24 mouse cellular contexts compared by ENCODE assay signal in the genomic region with DNA sequence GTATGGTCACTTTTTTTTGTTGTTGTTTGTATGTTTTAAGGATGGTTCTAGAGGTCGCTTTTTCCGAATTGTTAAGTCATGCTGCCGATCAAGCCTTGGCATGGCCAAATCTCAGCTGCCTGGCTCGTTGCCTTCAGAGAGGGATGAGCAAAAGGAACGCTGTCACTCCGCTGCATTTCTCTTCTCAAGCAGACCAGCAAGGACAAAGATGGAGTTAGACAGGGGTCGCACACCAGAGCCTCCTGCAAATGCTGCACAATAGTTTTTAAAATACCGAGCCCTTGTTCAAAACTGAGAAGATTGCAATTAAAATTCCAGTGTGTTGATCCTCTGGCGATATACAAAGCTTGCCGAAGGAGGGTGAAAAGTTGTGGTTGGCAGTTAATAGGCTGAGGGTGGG.
"Had no signal": no experiment of that assay in that cellular context is flagged by ENCODE, and none has a peak within 500 bp of the region (broad histone marks: within the 10 kb centered on the region; RNA-seq: fewer than 3 reads in every experiment).

No protein-coding gene starts in this region.

- H3K27ac ChIP-seq: gastrocnemius, adult 2 months; heart, embryonic 13.5 days; heart, embryonic 15.5 days; hindbrain, embryonic 13.5 days; hindbrain, embryonic 15.5 days; layer of hippocampus, adult 2 months; limb, embryonic 10.5 days; limb, embryonic 12.5 days; liver, embryonic 13.5 days; liver, embryonic 15.5 days had no signal

- DNase-seq: gastrocnemius, adult 2 months; gastrocnemius, postnatal 10 days; gastrocnemius, postnatal 25 days; heart, adult 18-20 months; heart, postnatal 14 days; heart, postnatal 36 days; kidney, adult 18-20 months; kidney, adult 8-10 months; kidney, postnatal 10 days; kidney, postnatal 25 days; kidney, postnatal 4 days; liver; liver, embryonic 13.5 days had no signal

- H3K9me3 ChIP-seq: heart, embryonic 13.5 days; heart, embryonic 15.5 days; hindbrain, embryonic 13.5 days; hindbrain, embryonic 15.5 days; limb, embryonic 10.5 days; limb, embryonic 12.5 days; liver, embryonic 13.5 days; liver, embryonic 15.5 days had no signal

- H3K4me3 ChIP-seq: gastrocnemius, adult 2 months; heart, embryonic 13.5 days; heart, embryonic 15.5 days; hindbrain, embryonic 13.5 days; hindbrain, embryonic 15.5 days; layer of hippocampus, adult 2 months; limb, embryonic 10.5 days; limb, embryonic 12.5 days; liver, embryonic 13.5 days; liver, embryonic 15.5 days had no signal

- H3K9ac ChIP-seq: heart, embryonic 13.5 days; heart, embryonic 15.5 days; hindbrain, embryonic 13.5 days; hindbrain, embryonic 15.5 days; limb, embryonic 12.5 days; liver, embryonic 13.5 days; liver, embryonic 15.5 days had no signal

- H3K36me3 ChIP-seq: heart, embryonic 13.5 days; heart, embryonic 15.5 days; hindbrain, embryonic 13.5 days; hindbrain, embryonic 15.5 days; limb, embryonic 10.5 days; limb, embryonic 12.5 days; liver, embryonic 13.5 days; liver, embryonic 15.5 days had no signal

- H3K4me2 ChIP-seq: heart, embryonic 11.5 days; heart, embryonic 13.5 days; heart, embryonic 15.5 days; hindbrain, embryonic 13.5 days; hindbrain, embryonic 15.5 days; limb, embryonic 12.5 days; liver, embryonic 11.5 days; liver, embryonic 13.5 days; liver, embryonic 15.5 days had no signal

- H3K27me3 ChIP-seq: heart, embryonic 13.5 days; heart, embryonic 15.5 days; hindbrain, embryonic 13.5 days; hindbrain, embryonic 15.5 days; limb, embryonic 12.5 days; liver, embryonic 13.5 days; liver, embryonic 15.5 days had no signal

- ATAC-seq: intestine, postnatal 0 days had no signal

- H3K4me1 ChIP-seq: heart, embryonic 13.5 days; heart, embryonic 15.5 days; liver, embryonic 13.5 days; liver, embryonic 15.5 days had no signal
